Mouse (Mus musculus) adrenal gland, adult (tissue): ENCODE data around the gene Lars2.

ENCODE experiments used
- DNase-seq, 2 experiments: peaks; one replicate each; pipeline ENCODE4 v3.0.0; 2022 to 2023; ENCODE audit warnings: low spot score in 1 of 2; ENCODE audit not compliant: inconsistent age in 2 of 2

The Lars2 gene

DNA sequence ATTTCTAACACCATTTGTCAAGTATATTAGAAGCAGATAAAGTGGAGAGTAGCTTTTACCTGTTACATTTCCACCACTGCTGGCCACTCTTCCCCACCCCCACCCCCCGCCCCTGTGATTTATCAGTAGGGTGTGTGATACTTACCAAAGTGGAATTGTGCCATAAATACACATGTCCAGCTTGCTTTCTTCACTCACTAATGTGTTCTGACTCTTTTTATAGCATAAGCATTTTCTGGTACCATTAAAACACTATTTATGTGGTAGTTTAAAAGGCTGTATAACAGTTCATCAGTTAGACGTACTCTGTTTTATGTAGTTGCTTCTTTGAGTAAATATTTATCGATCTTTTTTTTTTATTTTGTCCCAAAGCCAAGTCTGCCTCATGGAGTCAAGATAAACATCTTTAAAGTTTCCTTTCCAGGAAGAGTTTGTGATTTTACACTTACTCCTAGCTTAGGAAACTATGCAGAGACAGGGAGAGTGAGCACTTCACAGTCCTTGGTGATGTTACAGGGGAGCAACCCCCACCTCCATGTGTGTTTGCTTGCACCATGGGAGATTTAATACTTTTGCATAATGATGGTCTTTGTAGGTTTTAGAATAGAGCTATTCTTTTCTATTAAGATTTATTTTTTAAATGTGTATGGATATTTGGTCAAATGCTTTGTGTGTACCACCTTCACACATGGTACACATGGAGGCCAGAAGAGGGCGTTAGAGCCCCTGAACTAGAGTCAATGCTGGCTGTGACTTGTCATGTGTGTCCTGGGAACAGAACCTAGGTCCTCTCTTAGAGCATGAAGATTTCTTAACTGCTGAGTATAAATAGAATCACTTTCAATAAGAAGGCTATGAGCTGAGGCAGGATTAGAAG, 139.8 kb downstream of the Lars2 start:
- no peak for DNase-seq

DNA sequence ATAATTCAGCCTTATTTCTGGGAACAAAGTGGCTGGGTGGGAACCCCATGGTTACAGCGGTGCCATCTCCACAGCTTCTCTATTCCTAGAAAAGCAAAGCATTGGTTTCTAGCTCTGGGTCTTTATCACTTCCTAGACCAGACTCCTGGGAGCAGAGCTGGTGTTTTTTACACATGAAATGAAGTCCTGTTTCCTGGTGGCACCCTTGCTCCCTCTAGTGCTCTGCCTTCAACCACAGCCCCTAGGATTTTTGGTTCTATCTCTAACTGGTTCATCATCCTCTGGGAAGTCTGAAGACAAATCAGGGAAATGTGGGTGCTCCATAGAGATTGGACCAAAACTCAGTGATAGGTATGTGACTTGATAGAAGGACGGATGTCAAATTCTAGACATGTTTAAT, 140.7 kb downstream of the Lars2 start:
- DNase-seq = no peak

DNA sequence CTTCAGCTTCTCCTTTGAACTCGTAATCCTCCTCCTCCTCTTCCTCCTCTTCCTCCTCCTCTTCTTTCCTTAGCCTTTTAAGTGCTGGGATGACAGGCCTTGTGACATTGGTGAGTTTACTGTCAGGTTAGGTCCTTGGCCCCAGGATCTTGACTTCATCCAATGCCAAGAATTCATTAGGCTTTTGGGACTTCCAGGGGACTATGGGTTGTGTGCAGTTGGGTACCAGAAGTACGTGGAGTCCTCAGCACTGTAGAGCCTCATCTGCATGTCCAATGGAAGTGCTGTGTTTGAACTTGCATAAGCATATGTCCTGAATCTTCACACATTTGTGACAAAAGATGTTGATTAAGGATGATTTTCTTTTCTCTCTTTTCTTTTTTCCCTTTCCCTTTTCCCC, 142.3 kb downstream of the Lars2 start:
- no peak for DNase-seq

DNA sequence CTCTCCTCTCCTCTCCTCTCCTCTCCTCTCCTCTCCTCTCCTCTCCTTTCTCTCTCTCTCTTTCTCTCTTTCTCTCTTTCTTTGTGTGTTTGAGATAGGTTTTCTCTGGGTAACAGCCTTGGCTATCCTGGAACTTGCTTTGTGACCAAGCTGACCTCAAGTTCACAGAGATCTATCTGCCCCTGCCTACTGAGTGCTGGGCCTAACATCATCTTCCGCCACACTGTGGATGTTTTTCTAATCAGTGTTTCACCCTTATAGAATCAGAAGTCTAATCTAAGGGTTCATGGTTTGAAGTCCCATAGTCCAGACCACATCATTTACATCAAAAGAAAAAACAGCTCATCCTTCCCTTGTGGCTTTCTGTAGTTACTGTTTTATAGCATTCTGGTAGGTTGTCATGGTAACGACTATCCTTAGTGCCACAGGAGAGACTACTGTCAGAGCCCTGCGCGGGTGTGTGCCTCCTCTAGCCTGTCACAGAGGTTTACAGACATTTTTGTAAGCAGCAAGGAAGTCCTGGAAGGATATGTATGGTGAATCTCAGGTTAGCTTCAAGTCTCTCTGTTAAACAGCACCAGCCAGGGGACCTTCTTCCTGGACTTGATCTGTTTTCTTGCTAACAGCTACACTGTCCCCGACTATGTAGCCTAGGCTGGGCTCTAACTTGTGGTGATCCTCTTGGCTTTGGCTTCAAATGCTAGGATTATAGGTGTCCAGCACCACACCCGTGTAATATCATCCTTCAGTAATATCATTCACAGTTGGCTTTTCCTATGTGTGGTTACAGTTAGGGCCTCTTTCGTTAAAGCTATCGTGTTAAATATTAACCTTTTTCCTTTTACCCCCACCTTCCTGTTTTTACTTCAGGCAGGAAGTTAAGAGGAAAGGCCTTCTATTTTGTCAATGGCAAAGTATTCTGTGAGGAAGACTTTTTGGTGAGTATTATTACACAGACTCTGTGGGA, 143.2 kb downstream of the Lars2 start:
- no peak for DNase-seq

DNA sequence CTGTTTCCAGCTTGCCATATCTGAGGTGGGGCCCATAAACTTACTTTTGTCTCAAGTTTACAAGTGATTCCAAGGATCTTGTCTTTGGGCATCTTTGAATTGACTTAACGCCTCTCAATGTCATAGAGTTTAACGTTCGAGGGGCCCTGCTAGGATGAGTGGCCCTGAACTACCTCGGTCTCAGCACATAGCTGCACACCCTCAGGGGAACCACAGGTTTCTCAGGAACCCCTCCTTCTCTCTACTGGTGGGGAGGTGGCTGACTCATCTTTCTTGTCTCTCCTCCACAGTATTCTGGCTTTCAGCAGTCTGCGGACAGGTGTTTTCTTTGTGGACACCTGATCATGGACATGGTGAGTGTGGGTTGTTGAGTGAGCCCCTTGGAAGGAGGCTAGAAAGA, 144.2 kb downstream of the Lars2 start:
- DNase-seq = no peak
